Mouse (Mus musculus) layer of hippocampus, adult 6 months (tissue): ENCODE results near the gene 3300002I08Rik. TPM values are rescaled to one million over a fixed set of nuclear protein-coding genes. Genes with fewer than 3 reads are reported as not detected.

Experiments
- long read RNA-seq, 2 experiments: library from polyadenylated mRNA; unstranded; transcript quantifications; one replicate each; pipeline ENCODE4 v2.0.0; 2019 to 2020
- polyA plus RNA-seq: library from polyadenylated mRNA; unstranded; fragments of <200 nt; fragmentation: Nextera tagmentation; gene quantifications from 2 replicates; pipeline ENCODE4 v1.2.3, GENCODE M21; 2021

3300002I08Rik gene
- polyA plus RNA-seq, result 6.0 TPM in 2 replicates
- long read RNA-seq, experiment 1, partial matches to known transcripts, result 0 of 11 reads
- long read RNA-seq, experiment 1, other reads (novel, unspliced or antisense), result 8 of 11 reads
- long read RNA-seq, experiment 2, partial matches to known transcripts, result 3 of 15 reads
- long read RNA-seq, experiment 2, other reads (novel, unspliced or antisense), result 11 of 15 reads

DNA sequence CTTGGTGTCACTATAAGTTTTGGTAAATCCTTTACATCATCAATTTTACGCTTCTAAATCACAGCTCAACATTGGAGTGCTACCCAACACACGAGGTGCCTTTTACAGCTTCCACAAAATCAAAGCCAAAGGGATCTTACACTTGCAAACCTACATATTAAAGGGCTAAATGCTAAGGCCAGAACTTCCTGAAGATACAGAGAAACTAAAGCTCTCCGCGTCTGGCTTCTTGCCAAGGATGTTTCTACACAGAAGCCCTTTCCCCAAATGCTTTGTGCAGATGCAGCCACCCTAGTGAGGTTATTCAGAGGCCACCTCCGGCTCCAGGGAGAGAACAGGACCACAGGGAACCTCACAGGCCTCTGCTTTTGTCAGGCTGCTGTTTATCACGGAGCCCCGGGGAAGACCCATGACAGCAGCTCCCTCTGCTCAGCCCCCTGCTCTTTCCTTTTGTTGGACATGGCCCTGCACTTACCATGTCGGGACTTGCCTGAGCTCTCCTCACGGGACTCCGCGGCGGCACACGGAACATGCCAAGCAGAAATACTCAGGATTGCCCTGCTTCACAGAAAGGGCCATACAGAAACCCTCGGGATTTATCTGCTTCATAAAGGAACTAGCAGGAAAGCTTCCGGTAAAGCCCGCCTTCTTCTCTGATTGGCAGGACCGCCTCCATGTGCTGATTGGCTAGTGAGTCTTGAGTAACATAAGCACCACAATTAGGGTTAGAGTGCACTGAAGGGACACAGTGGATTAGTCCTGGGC is at the start of gene 3300002I08Rik:
3300002I08Rik (minus strand) TSS at position 653 of the 765 bp plus-strand sequence.

GRCm38 (mm10) chr2:150323402-150323801 is 39.2 kb downstream of the 3300002I08Rik start, which contains the start of gene Gm10130:
Gene Gm10130 (plus strand): TSS chr2:150323702.

Other genes with a start within 250 kb of the 3300002I08Rik start
- gene Zfp120, start 226.1 kb downstream of the 3300002I08Rik start, polyA plus RNA-seq, result 9.2 and 9.5 TPM in 2 replicates
- gene Gm10770, start 183.1 kb downstream of the 3300002I08Rik start, polyA plus RNA-seq, result not detected in 2 replicates
- not detected in 2 replicates for gene Gm14139, start 181.0 kb downstream of the 3300002I08Rik start, polyA plus RNA-seq
- gene Zfp937, start 144.7 kb downstream of the 3300002I08Rik start, polyA plus RNA-seq, result 4.0 and 4.6 TPM in 2 replicates
- 0.67 and 1.2 TPM in 2 replicates for gene Gm21994, start 107.2 kb downstream of the 3300002I08Rik start, polyA plus RNA-seq
- gene Gm14124, start 105.2 kb downstream of the 3300002I08Rik start, polyA plus RNA-seq, result not detected in 2 replicates
- gene Gm10130, start 39.1 kb downstream of the 3300002I08Rik start, polyA plus RNA-seq, result 0.98 TPM in 1 of 2 replicates, not detected in the other
- 3.6 and 3.9 TPM in 2 replicates for gene Zfp442, start 88.7 kb upstream of the 3300002I08Rik start, polyA plus RNA-seq
- not detected in 2 replicates for gene Zfp345, start 122.3 kb upstream of the 3300002I08Rik start, polyA plus RNA-seq
- 0.48 and 1.3 TPM in 2 replicates for gene Cst7, start 207.7 kb upstream of the 3300002I08Rik start, polyA plus RNA-seq
- 47.3 and 51.8 TPM in 2 replicates for gene Apmap, start 245.8 kb upstream of the 3300002I08Rik start, polyA plus RNA-seq